Mouse (Mus musculus): Measurements from ENCODE around the gene Sh2d3c.

DNA sequence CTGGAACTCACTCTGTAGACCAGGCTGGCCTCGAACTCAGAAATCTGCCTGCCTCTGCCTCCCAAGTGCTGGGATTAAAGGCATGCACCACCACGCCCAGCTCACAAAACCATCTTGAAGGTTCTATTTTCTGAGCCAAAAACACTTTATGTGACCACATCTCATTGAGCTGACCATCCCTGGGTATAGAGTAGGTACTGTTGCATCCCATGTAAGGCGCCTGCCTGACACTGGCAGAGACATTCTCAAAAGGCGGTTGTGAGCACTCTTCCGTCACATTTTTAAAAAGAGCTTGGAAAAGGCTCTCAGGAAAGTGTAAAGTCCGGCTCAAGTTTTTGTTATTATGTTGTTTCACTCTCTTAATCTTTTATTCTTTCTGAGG is 35.8 kb downstream of the Sh2d3c start:
- no peak for TF ChIP-seq POLR2A (IDR thresholded peaks at IDR 0.05; ENCODE audit: control insufficient read depth, low read depth, low read length)
- TF ChIP-seq CTCF (IDR thresholded peaks at IDR 0.05; ENCODE audit: control insufficient read depth, insufficient read depth, insufficient replicate concordance, low read depth, low read length) = no peak
